Mouse (Mus musculus) heart, adult 2 months (tissue): ENCODE data around the gene Ankar. TPM values are rescaled to one million over a fixed set of nuclear protein-coding genes. Genes with fewer than 3 reads are reported as not detected.

Source experiments
- DNase-seq, 2 experiments: peaks; one replicate each; pipeline ENCODE4 v3.0.0; 2021
- H3K27ac ChIP-seq: fragments of 200-600 bp; 2 replicates; pipeline ENCODE4 v1.8.1; 2022
- H3K27me3 ChIP-seq: fragments of 200-500 bp; 2 replicates; pipeline ENCODE4 v1.6.1; 2012; ENCODE audit warnings: mild to moderate bottlenecking, low read length, inconsistent platforms, mixed read lengths; ENCODE audit not compliant: control insufficient read depth, insufficient read depth
- H3K36me3 ChIP-seq: fragments of 200-500 bp; 2 replicates; pipeline ENCODE4 v1.6.1; 2012; ENCODE audit warnings: low read length, inconsistent platforms; ENCODE audit not compliant: control insufficient read depth, insufficient read depth
- H3K4me1 ChIP-seq: fragments of 200-500 bp; 2 replicates; pipeline ENCODE4 v1.6.1; 2011; ENCODE audit warnings: low read length; ENCODE audit not compliant: control insufficient read depth, insufficient read depth
- H3K4me3 ChIP-seq: fragments of 200-600 bp; 2 replicates; pipeline ENCODE4 v1.8.1; 2022
- H3K79me2 ChIP-seq: fragments of 200-500 bp; replicated peaks from 2 replicates; pipeline ENCODE4 v1.6.1; 2012; ENCODE audit warnings: mild to moderate bottlenecking, inconsistent platforms, low read length, moderate library complexity, mixed read lengths; ENCODE audit not compliant: control insufficient read depth, insufficient read depth
- H3K9ac ChIP-seq: fragments of 200-500 bp; 2 replicates; pipeline ENCODE4 v1.6.1; 2012; ENCODE audit warnings: low read depth, mild to moderate bottlenecking, control low read depth, inconsistent platforms, low read length, mixed read lengths
- CTCF ChIP-seq: fragments of 200-600 bp; IDR thresholded peaks from 2 replicates; pipeline ENCODE4 v1.8.1; 2022; ENCODE audit warnings: antibody characterized with exemption, mild to moderate bottlenecking, moderate library complexity
- EP300 ChIP-seq: fragments of 200-500 bp; IDR thresholded peaks from 2 replicates; pipeline ENCODE4 v1.6.1; 2011; ENCODE audit warnings: low read depth, low read length, control low read depth; ENCODE audit not compliant: insufficient read depth
- POLR2A ChIP-seq: fragments of 200-500 bp; IDR thresholded peaks from 2 replicates; pipeline ENCODE4 v1.6.1; 2011; ENCODE audit warnings: mild to moderate bottlenecking, low read depth, low read length, control low read depth; ENCODE audit not compliant: insufficient read depth
- WGBS: fragments of 180-500 bp; shearing (Covaris S2); methylation state at CpG from one replicate; pipeline ENCODE4 v1.1.7; 2018; 5-methylcytosine and 5-hydroxymethylcytosine counted together
- intact Hi-C: fragments of 180-260 bp; cut with DNase I; formaldehyde crosslinking; loops from one replicate; pipeline ENCODE4 v1.15.1; 2025
- polyA plus RNA-seq: library from polyadenylated mRNA; depleted of rRNA; stranded (reverse); fragments of >200 nt; gene quantifications from 2 replicates; pipeline ENCODE4 v1.2.3, GENCODE M21; 2012
- total RNA-seq, 2 experiments: library from RNA; stranded (reverse); gene quantifications; 2 replicates each; pipeline ENCODE4 v1.2.3; 2021

Gene Ankar
- total and polyA plus RNA-seq, 3 experiments = not detected

GRCm38 (mm10) chr1:72722646-72723045 is 22.3 kb upstream of the Ankar start:
- WGBS = 58% methylated on average over 8 of the region's 8 CpGs
- intact Hi-C loops = no loop called here
- H3K27ac ChIP-seq = no peak overlapping the region
- no peak overlapping the region for H3K9ac ChIP-seq
- no peaks in the 10 kb centered on the region for H3K27me3 ChIP-seq
- no peaks in the 10 kb centered on the region for H3K4me1 ChIP-seq
- H3K36me3 ChIP-seq = no peaks in the 10 kb centered on the region
- no peak overlapping the region for H3K4me3 ChIP-seq
- H3K79me2 ChIP-seq = no peaks in the 10 kb centered on the region
- TF ChIP-seq CTCF (no peak), POLR2A (no peak), EP300 (no peak)
- no peak for DNase-seq

- intact Hi-C loops = no loop called here
- 76% methylated on average over 6 of the region's 6 CpGs for WGBS
- H3K79me2 ChIP-seq = no peaks in the 10 kb centered on the region
Observed at GRCm38 (mm10) chr1:72720115-72720725, 19.8 kb upstream of the Ankar start.

GRCm38 (mm10) chr1:72718846-72719245 is 18.5 kb upstream of the Ankar start:
- DNase-seq = peak; percentile 31 to 37

More at GRCm38 (mm10) chr1:72720115-72720725, 19.8 kb upstream of the Ankar start:
- H3K4me3 ChIP-seq = no peak overlapping the region
- no peak for DNase-seq
- H3K36me3 ChIP-seq = no peaks in the 10 kb centered on the region
- no peaks in the 10 kb centered on the region for H3K4me1 ChIP-seq
- no peak overlapping the region for H3K27ac ChIP-seq
- H3K9ac ChIP-seq = no peak overlapping the region
- no peaks in the 10 kb centered on the region for H3K27me3 ChIP-seq
- TF ChIP-seq EP300 = no peak

GRCm38 (mm10) chr1:72717540-72717939 is 17.2 kb upstream of the Ankar start:
- DNase-seq = no peak
- intact Hi-C loops = loop anchor here (1.0 to 5.0 kb wide), 4 partner anchors 138 to 1109 kb away; partner anchors contain the start of gene Xrcc5

More at GRCm38 (mm10) chr1:72718846-72719245, 18.5 kb upstream of the Ankar start:
- no peak overlapping the region for H3K4me3 ChIP-seq
- no peak for TF ChIP-seq POLR2A
- peak; percentile 82 for TF ChIP-seq CTCF
- H3K27ac ChIP-seq = no peak overlapping the region
- 29% methylated on average over 5 of the region's 5 CpGs for WGBS
- intact Hi-C loops = loop anchor here (5.0 kb wide), 2 partner anchors 412 to 898 kb away; partner anchors contain the start of gene Xrcc5
- H3K4me1 ChIP-seq = no peaks in the 10 kb centered on the region
- H3K27me3 ChIP-seq = no peaks in the 10 kb centered on the region
- no peaks in the 10 kb centered on the region for H3K79me2 ChIP-seq
- H3K9ac ChIP-seq = no peak overlapping the region
- H3K36me3 ChIP-seq = no peaks in the 10 kb centered on the region

DNA sequence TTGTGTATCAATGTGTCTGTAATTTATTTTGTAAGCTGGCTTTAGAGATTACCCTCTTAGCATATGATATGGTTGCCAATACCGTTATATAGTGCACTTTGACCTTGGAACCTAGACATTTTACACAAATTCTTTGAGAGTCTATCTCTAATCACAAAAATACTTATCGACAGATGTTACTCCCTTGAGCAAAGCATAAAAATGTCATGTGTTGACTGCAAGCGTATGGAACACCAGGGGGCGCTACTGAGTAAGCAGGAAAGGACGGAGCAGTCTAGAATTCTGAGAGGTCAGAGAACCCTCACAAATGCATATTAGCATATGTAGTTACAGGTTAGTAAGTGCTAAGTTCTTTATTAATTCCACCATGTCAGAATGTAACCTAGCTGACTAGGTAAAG is 16.5 kb upstream of the Ankar start:
- Histone ChIP-seq H3K4me1 (peaks cover 3% of the 10 kb centered on the region), H3K4me3 (no peak overlapping the region), H3K27me3 (no peaks in the 10 kb centered on the region), H3K27ac (no peak overlapping the region), H3K9ac (no peak overlapping the region), H3K79me2 (no peaks in the 10 kb centered on the region), H3K36me3 (peaks cover 17% of the 10 kb centered on the region)
- 6% methylated on average over 5 of the region's 5 CpGs for WGBS
- TF ChIP-seq EP300 (no peak), CTCF (peak; percentile 98)
- intact Hi-C loops = loop anchor here (1.0 to 5.0 kb wide), 4 partner anchors 138 to 1110 kb away; partner anchors contain the start of gene Xrcc5
- DNase-seq = peak; percentile 41 to 70

More at GRCm38 (mm10) chr1:72717540-72717939, 17.2 kb upstream of the Ankar start:
- Histone ChIP-seq H3K27me3 (no peaks in the 10 kb centered on the region), H3K79me2 (no peaks in the 10 kb centered on the region), H3K36me3 (peaks cover 11% of the 10 kb centered on the region), H3K9ac (no peak overlapping the region), H3K4me1 (peaks cover 2% of the 10 kb centered on the region; the same call in 1 of the 2 replicates), H3K27ac (no peak overlapping the region), H3K4me3 (no peak overlapping the region)
- TF ChIP-seq POLR2A = no peak
- TF ChIP-seq CTCF = no peak
- no peak for TF ChIP-seq EP300
- WGBS = 93% methylated on average over 7 of the region's 7 CpGs

- intact Hi-C loops = loop anchor here (2.0 to 5.0 kb wide), 3 partner anchors 409 to 1110 kb away; partner anchors contain the start of gene Xrcc5
- Histone ChIP-seq H3K79me2 (no peaks in the 10 kb centered on the region), H3K27ac (no peak overlapping the region), H3K9ac (no peak overlapping the region), H3K4me1 (peaks cover 3% of the 10 kb centered on the region), H3K36me3 (peaks cover 18% of the 10 kb centered on the region), H3K27me3 (no peaks in the 10 kb centered on the region), H3K4me3 (no peak overlapping the region)
- no peak for DNase-seq
- TF ChIP-seq CTCF (no peak), EP300 (no peak), POLR2A (no peak)
- 54% methylated on average over 2 of the region's 2 CpGs for WGBS
Observed at GRCm38 (mm10) chr1:72716421-72716820, 16.0 kb upstream of the Ankar start.
